Mouse (Mus musculus) liver, postnatal 0 days (tissue): ENCODE data around the gene Espn. TPM values are rescaled to one million over a fixed set of nuclear protein-coding genes. Genes with fewer than 3 reads are reported as not detected.
A peak's percentile ranks its signal among the peaks of the same experiment; 100 is the strongest.

Experiments
- ATAC-seq: fragments of 200-750 bp; cut with Nextera tagmentation; 2 replicates; pipeline ENCODE4 v1.8.0; 2017; ENCODE audit warnings: mild to moderate bottlenecking, moderate library complexity
- DNase-seq: peaks from one replicate; pipeline ENCODE4 v3.0.0-alpha.2; 2016
- H3K27ac ChIP-seq: fragments of 300-500 bp; sonication (generic); 2 replicates; pipeline ENCODE4 v1.5.1; 2014; ENCODE audit warnings: antibody characterized with exemption, moderate library complexity, mild to moderate bottlenecking, low read depth
- H3K27me3 ChIP-seq: fragments of 300-500 bp; sonication (generic); 2 replicates; pipeline ENCODE4 v1.6.1; 2014; ENCODE audit warnings: low read length, control low read depth, mixed read lengths; ENCODE audit not compliant: insufficient read depth
- H3K36me3 ChIP-seq: fragments of 300-500 bp; sonication (generic); replicated peaks from 2 replicates; pipeline ENCODE4 v1.6.1; 2014; ENCODE audit warnings: mild to moderate bottlenecking, control low read depth, low read length, moderate library complexity, mixed read lengths; ENCODE audit not compliant: insufficient read depth
- H3K4me1 ChIP-seq: fragments of 300-500 bp; sonication (generic); 2 replicates; pipeline ENCODE4 v1.6.1; 2014; ENCODE audit warnings: antibody characterized with exemption, mild to moderate bottlenecking, control low read depth; ENCODE audit not compliant: insufficient read depth
- H3K4me2 ChIP-seq: fragments of 300-500 bp; sonication (generic); 2 replicates; pipeline ENCODE4 v1.6.1; 2014; ENCODE audit warnings: low read depth, mild to moderate bottlenecking, low read length, moderate library complexity, mixed read lengths
- H3K4me3 ChIP-seq: fragments of 300-500 bp; sonication (generic); 2 replicates; pipeline ENCODE4 v1.5.1; 2014; ENCODE audit warnings: low read depth, low read length
- H3K9ac ChIP-seq: fragments of 300-500 bp; sonication (generic); replicated peaks from 2 replicates; pipeline ENCODE4 v1.6.1; 2014; ENCODE audit warnings: mild to moderate bottlenecking, moderate library complexity
- H3K9me3 ChIP-seq: fragments of 300-500 bp; sonication (generic); 2 replicates; pipeline ENCODE4 v1.6.1; 2016; ENCODE audit warnings: mild to moderate bottlenecking, control low read depth, low read length, mixed read lengths
- CTCF ChIP-seq: sonication (generic); IDR thresholded peaks from 2 replicates; pipeline ENCODE4 v1.5.1; 2016; ENCODE audit warnings: antibody characterized with exemption, low read depth
- EP300 ChIP-seq: IDR thresholded peaks from 2 replicates; pipeline ENCODE4 v1.6.1; 2016; ENCODE audit warnings: antibody characterized with exemption, low read depth, mild to moderate bottlenecking
- WGBS: fragments of 180-500 bp; shearing (Covaris S2); extraction: QIAGEN DNeasy Blood & Tissue Kit; methylation state at CpG from one replicate; pipeline ENCODE4 v1.1.7; 2014; ENCODE audit not compliant: insufficient replicate concordance; 5-methylcytosine and 5-hydroxymethylcytosine counted together
- polyA plus RNA-seq: library from polyadenylated mRNA; unstranded; fragments of >200 nt; fragmentation: Nextera tagmentation; extraction: Ambion mirVana; gene quantifications from 2 replicates; pipeline ENCODE4 v1.2.1, GENCODE M21; 2015

Espn gene
- polyA plus RNA-seq, 1 experiment from 2014 or later: 1.8 TPM

- no peaks in the 10 kb centered on the region for H3K9me3 ChIP-seq
- no peaks in the 10 kb centered on the region for H3K36me3 ChIP-seq
- H3K4me1 ChIP-seq: no peaks in the 10 kb centered on the region
- ATAC-seq (no peak), DNase-seq (no peak)
- WGBS: 52% methylated on average over 10 of the region's 10 CpGs
- H3K27ac ChIP-seq: no peak overlapping the region
- H3K9ac ChIP-seq: no peak overlapping the region
- 0 out of 2 replicates have a peak, but pooled peaks cover 12% of the 10 kb centered on the region for H3K27me3 ChIP-seq
- H3K4me2 ChIP-seq: no peak overlapping the region
- no peak for TF ChIP-seq EP300
- TF ChIP-seq CTCF: no peak
- H3K4me3 ChIP-seq: no peak overlapping the region
These were observed 6.7 kb downstream of the Espn start for GRCm38 (mm10) chr4:152145473-152145872.

GRCm38 (mm10) chr4:152143632-152144031, 8.5 kb downstream of the Espn start:
- ATAC-seq: no peak
- H3K4me1 ChIP-seq: peaks cover 5% of the 10 kb centered on the region

GRCm38 (mm10) chr4:152141521-152142135, 10.5 kb downstream of the Espn start:
- Histone ChIP-seq H3K4me1 (peaks cover 9% of the 10 kb centered on the region), H3K4me2 (no peak overlapping the region), H3K36me3 (no peaks in the 10 kb centered on the region), H3K27ac (no peak overlapping the region), H3K4me3 (no peak overlapping the region), H3K9ac (no peak overlapping the region), H3K27me3 (0 out of 2 replicates have a peak, but pooled peaks cover 6% of the 10 kb centered on the region), H3K9me3 (no peaks in the 10 kb centered on the region)
- no peak for ATAC-seq
- TF ChIP-seq EP300 (no peak), CTCF (no peak)
- WGBS: 73% methylated on average over 8 of the region's 8 CpGs
- no peak for DNase-seq

More at GRCm38 (mm10) chr4:152143632-152144031, 8.5 kb downstream of the Espn start:
- no peak overlapping the region for H3K4me2 ChIP-seq
- H3K4me3 ChIP-seq: no peak overlapping the region
- TF ChIP-seq CTCF (peak; percentile 34), EP300 (no peak)
- no peaks in the 10 kb centered on the region for H3K9me3 ChIP-seq
- no peak for DNase-seq
- H3K27ac ChIP-seq: no peak overlapping the region
- 27% methylated on average over 1 of the region's 1 CpGs for WGBS
- no peak overlapping the region for H3K9ac ChIP-seq
- 0 out of 2 replicates have a peak, but pooled peaks cover 6% of the 10 kb centered on the region for H3K27me3 ChIP-seq
- H3K36me3 ChIP-seq: no peaks in the 10 kb centered on the region

GRCm38 (mm10) chr4:152140441-152140840, 11.7 kb downstream of the Espn start:
- H3K27me3 ChIP-seq: 0 out of 2 replicates have a peak, but pooled peaks cover 6% of the 10 kb centered on the region
- no peak for ATAC-seq
- WGBS: 29% methylated on average over 6 of the region's 6 CpGs

GRCm38 (mm10) chr4:152138497-152139260, 13.5 kb downstream of the Espn start:
- peak overlapping the region; percentile 73 for H3K4me2 ChIP-seq
- H3K27ac ChIP-seq: no peak overlapping the region
- H3K9me3 ChIP-seq: no peaks in the 10 kb centered on the region
- no peaks in the 10 kb centered on the region for H3K36me3 ChIP-seq
- ATAC-seq (peak; percentile 96), DNase-seq (peak; percentile 93)
- peak overlapping the region; percentile 47 for H3K4me3 ChIP-seq
- peaks cover 9% of the 10 kb centered on the region for H3K4me1 ChIP-seq
- H3K9ac ChIP-seq: no peak overlapping the region
- TF ChIP-seq EP300: no peak
- peak; percentile 97 for TF ChIP-seq CTCF
- 2% methylated on average over 48 of the region's 51 CpGs for WGBS
- peaks cover 13% of the 10 kb centered on the region; the same call in 1 of the 2 replicates for H3K27me3 ChIP-seq

More at GRCm38 (mm10) chr4:152140441-152140840, 11.7 kb downstream of the Espn start:
- Histone ChIP-seq H3K36me3 (no peaks in the 10 kb centered on the region), H3K4me3 (no peak overlapping the region), H3K4me2 (no peak overlapping the region), H3K27ac (no peak overlapping the region), H3K9me3 (no peaks in the 10 kb centered on the region), H3K9ac (no peak overlapping the region), H3K4me1 (peaks cover 9% of the 10 kb centered on the region)
- peak; percentile 73 for DNase-seq
- TF ChIP-seq CTCF: peak; percentile 82
- no peak for TF ChIP-seq EP300

GRCm38 (mm10) chr4:152136876-152137250, 15.3 kb downstream of the Espn start:
- Histone ChIP-seq H3K4me2 (no peak overlapping the region), H3K9ac (no peak overlapping the region), H3K27ac (no peak overlapping the region), H3K9me3 (no peaks in the 10 kb centered on the region), H3K4me1 (peaks cover 11% of the 10 kb centered on the region), H3K36me3 (no peaks in the 10 kb centered on the region), H3K27me3 (peaks cover 30% of the 10 kb centered on the region), H3K4me3 (no peak overlapping the region)
- no peak for ATAC-seq
- WGBS: 88% methylated on average over 2 of the region's 2 CpGs
- no peak for TF ChIP-seq EP300
- DNase-seq: no peak
